Mouse (Mus musculus) c-Kit-positive CD71-positive TER-119-negative erythroid progenitor cells, embryonic 14.5 days (primary cell): Measurements from ENCODE around the gene Actrt2.

Source experiments
- DNase-seq: peaks from one replicate; pipeline ENCODE4 v3.0.0-alpha.2; 2013; ENCODE audit warnings: low read depth

Gene Actrt2

DNA sequence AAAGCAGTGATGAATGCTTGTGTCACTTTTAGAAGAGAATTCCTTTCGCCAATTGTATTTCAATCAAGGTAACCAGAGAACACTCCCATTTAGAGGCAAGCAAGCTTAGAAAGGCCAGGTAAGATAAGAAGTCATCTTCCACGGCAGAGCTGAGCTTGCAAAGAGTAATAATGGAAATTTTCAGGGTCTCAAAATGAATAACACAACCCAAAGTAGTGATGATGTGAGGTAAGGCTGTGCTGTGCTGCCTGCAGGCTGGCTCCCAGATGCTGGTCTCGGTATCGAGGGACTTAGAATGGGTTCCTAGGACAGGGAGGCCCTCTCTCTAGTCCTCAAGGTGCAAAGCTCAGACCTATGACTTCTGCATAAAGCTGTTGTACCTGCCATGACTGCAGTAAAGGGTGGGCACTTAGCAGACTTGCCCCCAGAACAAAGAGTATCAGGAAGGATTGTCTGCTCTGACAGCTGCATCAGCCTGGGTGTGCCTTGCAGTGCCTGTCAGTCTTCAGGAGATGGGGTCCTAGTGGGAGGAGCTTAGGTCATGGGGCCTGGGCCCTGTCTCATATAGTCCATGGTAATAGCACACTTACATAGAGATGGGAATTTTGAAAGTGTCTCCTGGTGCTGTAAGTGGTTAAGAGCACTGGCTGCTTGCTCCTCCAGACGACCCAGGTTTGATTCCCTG, 15.5 kb upstream of the Actrt2 start:
- no peak for DNase-seq

DNA sequence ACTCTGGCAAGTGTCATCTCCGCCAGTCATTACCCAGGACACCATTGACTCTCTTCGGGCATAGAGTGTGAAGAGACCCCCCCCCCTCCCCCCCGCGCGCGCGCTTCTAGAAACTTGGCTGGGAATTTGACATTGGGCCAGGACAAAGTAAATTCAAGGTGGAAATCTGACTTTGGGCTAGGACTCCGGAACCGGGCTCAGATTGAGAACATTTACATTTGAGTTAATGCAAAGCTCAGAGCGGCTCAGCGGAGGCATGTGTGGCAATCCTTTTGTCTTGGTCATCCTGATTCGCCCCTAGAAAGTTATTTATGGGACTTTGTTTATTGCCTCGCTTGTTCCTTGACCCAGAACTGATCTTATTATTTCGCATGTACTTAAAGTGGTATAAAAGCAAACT, 14.6 kb upstream of the Actrt2 start:
- no peak for DNase-seq

DNA sequence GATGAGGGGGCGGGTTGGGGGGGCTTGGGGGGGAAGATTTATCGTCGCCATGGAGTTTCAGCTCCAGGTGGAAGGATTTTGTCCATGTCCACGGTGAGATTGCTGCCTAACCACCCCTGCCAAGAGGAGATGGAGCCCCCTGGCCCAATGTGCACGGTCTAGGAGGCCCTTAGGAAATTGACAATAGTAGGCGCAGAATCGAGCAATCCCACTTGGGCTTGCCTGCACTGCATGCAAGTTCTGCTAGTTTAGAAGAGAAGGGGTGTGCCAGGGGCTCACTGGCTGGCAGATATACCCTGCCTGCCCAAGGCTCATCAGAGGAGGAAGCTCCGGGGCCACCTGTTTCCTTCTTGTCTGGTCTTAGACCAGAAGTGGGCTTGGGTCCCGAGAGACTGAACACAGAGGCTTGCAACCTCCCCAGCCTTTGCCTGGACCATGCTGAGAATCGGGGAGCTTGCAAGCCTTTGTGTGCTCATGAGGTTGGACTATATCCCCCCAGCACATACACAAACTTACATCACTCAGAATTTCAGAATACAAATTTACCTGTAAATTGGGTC, 7.9 kb upstream of the Actrt2 start:
- DNase-seq = no peak

DNA sequence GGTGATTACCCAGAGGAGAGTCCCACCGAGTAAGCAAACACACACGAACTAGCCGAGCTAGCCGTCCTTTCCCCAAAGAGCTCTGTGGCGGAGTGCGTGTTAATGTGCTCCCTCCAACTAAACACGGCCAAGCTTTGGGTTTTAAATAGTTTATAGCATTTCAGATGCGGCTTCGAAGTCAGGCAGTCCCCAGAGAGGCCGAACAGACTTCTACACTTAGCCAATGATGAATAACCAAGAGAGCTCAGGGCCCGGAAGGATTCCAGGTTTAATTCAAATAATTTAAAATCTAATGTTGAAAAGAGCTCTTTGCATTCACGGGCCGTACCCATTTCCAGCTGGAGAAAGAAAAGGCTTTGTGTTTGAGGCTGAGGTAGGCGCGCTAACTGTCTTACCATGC, 7.3 kb upstream of the Actrt2 start:
- DNase-seq = no peak

DNA sequence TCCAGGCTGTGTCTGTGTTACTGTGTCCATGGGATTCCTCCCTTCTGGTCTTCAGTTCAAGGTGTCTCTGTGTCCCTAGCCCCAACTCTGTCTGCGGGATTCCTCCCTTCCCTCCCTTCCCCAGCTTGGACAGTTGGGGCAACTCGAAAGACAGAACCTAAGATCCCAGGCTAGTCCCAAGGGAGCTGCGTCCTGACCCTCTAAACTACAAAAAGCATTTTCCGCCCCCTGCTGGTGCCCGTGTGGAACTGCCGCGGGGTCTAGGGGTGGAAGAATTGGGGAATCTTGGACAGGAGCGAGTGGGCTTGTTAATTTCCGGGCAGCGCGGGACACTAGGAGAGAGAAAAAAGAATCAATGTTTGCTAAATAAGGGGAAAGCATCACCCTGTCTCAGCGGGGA, 6.9 kb upstream of the Actrt2 start:
- no peak for DNase-seq

DNA sequence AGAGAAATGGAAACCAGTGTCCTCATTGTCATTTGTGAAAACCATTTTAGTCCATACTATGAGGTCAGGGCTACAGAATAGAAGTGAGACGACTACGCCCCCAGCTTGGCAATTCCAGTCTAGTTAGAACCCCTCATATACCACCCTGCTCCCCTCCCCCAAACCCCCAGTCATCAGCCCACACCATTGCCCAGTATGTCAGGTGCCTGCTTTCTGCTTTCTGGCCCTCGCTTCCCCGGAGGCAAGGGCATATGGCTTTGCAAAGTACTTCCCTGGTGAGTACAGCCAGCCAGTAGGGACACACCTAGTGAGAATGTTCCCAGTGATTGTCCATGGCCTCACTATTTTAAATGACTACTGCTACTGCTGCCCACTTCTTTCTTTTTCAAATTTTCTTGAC, 6.3 kb upstream of the Actrt2 start:
- no peak for DNase-seq

DNA sequence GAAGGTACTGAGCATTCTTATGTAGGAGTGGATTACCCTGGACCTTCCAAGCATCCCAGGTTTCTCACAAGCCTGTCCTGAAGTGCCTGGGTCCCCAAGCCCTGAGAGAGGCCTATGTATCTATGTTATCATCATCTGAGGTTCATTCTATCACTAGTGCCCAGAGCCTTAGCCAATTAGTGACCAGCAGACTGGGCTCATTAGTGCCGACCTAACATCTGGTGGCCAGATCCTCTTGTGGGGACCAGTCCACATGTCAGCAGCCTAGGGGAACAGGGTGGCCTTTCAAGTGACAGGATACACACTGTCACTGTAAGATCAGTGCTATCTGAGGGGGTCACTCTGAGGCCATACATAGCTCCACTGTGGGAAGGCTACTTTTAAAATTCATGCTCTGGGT, 4.4 kb upstream of the Actrt2 start:
- DNase-seq = no peak

DNA sequence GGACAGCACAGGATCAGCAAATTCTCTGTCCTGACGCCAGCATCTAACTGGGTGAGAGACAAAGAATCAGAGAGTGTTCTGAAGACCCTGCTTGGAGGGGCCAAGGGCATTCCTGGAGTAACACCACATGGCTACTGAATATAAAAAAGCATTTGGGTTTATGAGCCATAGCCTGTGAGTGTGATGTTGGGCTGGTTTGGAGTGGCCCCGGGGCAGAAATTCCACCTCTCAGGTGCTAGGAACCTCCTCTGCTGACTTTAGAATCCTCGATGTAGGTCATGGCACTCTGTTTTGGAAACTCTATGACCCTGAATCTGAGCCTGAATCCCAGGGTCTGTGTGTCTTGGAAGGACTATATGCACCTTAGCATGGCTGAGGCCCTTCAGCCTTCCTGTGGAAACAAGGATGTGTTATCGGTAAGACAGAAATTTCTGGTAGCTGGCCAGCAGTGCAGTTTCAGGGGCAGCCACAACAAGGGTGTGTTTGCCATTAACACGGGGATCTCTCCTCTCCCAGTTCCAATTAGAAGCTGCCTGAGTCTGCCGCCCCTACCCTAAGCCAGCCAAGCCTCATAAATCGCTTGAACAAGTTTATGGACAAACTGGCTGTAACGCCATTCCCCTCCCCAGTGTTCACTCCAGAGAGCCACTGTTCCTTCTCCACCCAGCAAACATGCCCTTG, 3.7 kb upstream of the Actrt2 start:
- DNase-seq = no peak

DNA sequence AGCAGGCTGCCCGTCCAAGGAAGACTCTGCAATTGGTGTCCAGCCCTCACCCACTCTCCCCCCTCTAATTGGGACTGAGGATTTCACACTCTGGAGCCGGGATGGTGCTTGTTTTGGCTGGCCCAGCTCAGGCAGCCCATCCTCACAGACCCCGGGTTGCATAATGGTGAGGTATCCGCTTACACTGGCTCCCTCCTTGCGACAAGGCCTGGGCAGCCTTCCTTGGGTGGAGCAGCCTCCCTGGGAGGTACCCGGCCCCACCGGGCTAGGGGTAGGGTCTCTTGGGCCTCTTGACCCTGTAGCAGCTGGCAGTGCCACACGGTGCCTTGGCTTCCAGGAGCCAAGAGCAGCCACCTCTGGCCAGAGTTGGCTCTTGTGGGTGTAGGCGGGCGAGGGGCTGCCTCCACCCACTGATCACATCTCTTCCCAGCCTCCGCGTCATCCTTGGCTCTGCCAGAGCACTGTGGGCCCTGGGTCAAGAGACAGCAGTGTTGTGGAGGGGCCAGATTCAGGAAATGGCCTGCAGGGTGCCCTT, 4.9 kb downstream of the Actrt2 start:
- no peak for DNase-seq

DNA sequence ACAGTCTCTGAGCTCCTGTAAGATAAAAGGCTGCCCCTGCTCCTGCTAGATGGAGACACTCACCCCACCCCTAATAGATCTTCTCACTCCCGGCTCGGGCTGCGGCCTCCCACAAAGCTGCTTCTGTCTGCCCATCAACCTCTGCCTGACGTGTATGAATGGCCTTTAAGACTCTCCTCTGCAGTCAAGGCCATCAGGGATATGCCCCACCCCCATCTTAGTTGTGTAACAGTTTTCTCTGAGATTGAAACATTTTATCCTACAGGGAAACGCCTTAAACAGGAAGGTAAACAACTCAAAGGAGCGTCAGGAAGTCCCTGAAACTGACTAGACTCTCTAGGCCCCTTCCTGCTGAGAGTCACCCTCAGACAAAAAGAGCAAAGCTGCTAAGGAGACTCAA, 6.4 kb downstream of the Actrt2 start:
- no peak for DNase-seq

DNA sequence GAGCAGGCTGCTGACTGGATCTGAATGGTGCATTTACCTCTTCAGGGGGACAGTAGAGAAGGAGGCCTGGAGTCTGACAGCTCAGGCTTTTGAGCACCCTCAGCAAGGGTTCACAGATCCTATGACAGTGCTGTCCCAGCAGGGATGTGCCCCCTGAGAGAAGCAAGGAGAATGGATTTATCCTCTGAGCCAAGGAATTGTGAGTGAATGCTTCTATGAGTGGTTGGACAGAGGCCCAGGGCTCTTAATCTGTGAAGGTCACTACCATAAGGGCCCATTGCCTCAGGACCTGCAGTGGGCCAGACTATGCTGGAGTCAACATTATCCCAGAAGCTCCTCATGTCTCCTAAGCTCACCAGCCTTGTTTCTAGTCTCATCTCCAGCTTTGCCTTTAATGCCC, 7.6 kb downstream of the Actrt2 start:
- DNase-seq = no peak

DNA sequence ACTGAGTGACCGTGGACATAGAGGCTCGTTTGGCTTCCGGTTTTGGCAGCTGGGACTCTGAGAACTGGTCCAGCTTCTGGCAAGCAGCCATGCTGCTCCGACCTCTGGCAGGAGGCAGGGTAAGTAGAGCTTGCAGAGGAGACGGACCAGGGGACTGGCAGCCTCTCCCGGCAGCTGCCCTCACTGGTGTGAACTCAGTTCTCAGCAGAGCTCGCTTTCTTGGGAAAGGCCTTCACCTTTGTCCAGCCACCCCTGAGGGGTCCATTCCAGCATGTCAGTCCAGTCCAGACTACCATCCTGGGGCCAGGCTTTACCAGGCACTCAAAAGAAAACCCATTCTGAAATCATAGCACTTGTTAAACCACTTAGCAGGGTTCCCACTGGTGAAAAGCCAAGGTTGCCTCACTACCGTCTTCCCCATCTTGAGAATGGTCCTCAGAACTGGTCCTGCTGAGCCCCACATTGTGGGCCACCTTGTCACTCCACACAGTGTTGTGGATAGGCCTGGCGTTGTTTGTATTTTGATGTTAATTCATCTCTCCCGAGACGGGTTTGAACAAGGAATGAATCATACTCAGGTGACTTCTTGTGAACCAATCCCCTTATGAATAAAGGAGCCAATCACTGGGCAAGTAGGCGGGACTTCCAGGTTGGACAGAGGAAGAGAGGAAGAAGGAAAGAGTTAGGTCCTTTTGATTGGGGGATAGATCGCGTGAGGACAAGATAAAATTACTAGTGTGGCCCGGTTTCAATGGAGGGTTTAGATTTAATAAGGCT, 12.3 kb downstream of the Actrt2 start:
- no peak for DNase-seq

DNA sequence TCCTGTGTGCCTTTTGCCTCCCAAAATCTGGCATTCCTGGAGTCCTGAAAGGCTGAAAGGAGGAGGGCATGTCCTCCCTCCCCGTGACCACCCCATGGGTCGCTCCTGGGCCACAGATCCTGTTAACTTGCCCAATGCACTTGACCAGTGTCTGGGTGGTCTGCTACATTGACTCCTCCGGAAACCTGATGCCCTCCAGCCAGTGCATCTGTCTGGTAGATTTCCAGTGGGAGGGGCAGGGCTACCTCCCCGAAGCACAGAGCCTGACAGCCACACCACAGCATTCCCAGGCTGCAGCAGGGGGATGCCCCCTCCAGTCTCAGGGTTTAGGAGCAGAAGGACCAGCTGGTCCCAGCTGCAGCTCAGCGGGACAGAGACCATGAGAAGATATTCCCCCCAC, 15.2 kb downstream of the Actrt2 start:
- no peak for DNase-seq

DNA sequence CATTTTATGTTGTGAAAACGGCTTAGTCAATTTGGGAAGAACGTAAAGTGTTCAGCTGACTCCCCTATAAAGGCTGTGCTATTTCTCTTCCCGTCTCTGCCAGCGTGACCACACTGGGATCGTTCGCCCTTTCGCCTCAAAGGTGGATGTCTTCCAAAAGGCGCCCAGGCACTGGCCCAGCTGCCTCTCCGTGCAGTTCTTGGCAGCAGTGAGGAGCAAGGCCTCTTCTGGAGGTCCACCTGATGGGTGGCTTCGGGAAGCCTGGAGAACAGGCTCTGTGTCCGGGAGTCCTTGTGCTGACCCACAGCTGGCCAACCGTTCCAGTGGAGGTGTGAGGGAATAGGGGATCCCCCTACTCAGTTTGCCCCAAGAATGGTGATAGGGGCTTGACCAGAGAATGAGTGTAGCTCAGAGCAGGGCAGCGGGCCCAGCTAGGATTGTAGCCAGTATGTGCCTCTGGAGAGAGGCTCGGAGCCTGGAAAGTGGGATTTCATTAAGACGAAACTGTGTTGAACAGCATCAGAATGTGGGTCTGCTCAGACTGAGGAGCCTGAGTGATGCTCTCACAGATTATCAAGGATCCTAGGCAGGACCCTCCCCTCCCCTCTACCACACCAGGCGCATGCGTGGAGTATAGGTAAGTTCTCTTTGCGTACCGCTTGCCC, 18.5 kb downstream of the Actrt2 start:
- no peak for DNase-seq

DNA sequence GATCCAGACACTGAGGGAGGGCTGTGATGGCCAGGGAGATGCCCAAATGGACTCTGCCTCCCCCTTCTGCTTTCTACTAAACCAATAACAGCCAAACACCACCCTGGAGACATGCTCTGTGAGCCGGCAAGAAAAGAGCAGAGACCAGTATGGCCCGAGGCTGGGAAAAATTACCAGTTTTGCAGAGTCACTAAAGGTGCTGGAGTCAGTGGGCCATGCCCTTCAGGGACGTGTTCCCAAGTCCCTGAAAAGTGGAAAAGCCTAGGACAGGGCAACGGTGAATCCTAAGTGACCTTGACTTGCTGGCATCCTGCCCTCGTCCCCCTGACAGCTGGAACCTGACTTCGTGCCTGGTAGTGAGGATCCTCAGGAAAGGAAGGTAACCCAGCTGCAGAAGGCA, 25.2 kb downstream of the Actrt2 start:
- no peak for DNase-seq

DNA sequence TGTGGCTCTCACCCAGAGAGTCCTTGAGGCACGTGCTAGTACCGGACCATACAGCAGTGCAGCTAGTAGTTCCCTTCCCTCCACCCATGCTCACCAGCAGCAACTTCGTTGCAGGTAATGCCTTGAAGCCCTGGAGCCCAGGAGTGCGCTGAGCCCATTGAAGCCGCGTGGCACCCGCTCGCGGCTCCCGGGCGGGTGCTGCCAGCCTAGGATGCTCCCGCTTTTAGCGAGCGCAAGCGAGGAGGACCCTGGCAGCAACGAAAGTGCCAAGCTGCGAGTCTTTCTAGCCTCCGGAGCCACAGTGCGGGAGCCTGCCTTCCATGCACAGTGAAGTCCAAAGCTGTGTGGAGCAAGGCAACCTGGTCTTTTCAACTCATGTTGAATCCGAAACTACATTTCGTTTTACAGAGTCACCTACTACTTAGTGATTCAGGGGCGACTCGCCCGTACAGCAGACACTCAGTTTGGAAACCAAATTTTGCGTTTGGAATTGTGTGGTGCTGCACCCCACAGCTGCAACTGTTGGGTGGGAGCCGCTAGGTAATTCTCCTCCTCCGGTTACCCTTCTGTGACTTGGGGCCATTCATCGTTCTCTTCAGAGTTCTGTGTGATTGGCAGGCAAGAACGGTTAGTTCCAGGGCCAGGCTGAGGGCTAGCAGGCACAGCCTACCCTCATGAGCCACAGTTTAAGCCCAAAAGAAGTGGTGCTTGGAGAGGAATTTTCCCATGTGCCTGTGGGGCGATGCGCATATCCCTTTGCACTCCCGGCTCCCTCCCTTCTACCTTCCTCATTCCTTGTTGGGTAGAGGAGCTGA, 26.2 kb downstream of the Actrt2 start:
- DNase-seq = no peak

DNA sequence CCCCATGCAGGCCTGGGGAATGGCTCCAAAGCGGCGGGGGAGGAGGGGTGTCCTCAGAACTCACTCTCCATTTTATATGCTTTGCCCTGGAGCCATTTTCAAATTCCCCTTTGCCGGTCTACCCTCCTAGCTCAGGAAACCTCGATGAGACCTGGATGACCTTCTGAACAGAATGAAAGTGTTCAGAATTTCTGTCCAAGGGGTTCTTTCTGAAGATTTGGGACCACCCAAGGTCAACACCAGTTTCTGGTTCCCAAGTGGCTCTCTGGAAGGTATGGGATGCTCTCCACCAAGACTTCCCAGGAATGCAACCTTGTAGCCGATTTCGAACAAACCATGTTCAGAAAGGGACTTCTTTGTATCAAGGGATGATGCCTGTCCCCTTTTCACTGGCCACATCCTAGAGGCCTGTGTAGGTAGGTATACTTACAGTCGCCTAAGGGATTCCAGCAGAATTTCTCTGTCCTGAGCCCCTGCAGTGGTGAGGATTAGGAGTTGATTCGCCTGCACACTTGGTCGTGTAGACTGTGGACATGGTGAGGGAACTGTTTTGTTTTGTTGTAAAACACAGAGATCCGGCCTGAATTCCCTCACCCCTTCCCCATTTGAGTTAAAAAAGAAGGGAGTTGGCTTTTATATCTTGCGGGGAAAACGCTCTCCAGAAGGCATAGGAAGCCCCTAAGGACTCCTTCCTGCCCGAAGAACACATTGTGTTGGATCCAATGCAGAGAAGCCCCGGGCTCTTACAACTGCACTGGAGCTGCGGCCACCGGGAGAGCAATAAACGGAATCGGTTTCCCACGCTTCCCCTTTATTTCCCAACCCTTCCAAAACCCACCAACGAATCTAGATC, 27.0 kb downstream of the Actrt2 start:
- no peak for DNase-seq

DNA sequence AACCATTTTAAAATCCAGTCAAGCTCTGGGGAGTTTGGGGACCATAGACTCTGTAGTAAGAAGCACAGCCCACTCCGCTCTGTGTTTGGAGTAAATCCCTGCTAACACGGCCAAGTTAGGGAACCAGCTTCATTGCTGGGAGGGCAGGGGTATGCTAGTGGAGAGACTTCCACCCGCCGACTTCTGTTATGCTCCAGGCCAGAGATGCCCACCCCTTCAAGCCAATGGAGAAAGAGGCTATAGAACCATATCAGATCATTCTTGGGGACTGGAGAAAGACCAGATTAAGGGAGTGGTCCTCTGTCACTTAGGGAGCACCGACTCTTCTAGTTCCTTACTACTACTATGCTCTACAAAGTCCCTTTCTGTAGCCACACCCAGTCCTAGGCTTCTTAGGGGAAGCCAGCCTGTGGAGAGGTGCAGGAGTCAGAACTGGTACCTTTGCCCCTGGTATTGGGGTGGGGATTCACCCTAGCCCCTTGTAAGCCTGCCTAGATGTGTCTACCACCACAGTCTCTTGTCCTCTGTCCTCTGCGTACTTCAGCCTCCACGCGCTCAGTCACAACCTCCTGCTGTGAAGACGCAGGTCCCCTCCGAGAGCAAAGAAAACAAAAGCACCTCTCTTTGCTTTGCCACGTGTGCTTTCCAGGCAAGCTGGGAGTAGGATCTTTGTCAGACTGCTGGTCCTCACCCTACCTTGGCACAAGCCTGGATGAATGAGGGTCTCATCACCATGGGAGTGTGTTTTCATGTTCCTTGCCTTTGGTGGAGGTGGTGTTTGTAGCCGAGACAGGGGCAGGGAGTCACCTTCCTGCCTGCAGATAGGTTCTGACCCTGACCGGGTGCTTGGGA, 27.9 kb downstream of the Actrt2 start:
- no peak for DNase-seq

DNA sequence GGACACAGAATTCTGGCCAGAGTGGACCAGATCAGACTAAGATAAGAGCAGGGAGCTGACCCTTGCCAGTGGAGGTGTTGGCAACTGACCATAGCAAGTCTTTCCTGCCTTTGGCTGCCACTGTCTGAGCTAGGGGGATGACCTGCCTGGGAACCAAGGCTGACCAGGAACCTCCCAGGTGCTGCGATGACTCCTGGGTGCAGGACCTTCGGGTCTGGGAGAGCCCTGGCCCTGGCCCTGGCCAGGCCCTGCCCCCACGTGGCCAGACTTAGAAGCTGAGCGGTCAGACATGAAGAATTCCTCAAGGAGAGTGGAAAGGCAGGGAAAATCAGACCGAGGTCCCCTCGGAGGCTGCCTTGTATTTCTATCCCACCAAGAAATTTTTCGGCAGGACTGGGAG, 28.5 kb downstream of the Actrt2 start:
- DNase-seq = no peak
